Mouse (Mus musculus): Measurements from ENCODE around the gene Epn2. TPM values are rescaled to one million over a fixed set of nuclear protein-coding genes. Genes with fewer than 3 reads are reported as not detected.

The Epn2 gene
- polyA plus RNA-seq, 1 experiment = 9.3 TPM

GRCm38 (mm10) chr11:61614401-61614800 lies 34.9 kb upstream of the Epn2 start:
- no peak for DNase-seq (ENCODE audit: low read depth in 1 of 2, low spot score in 2 of 2)
- Histone ChIP-seq H3K27ac (ENCODE audit: insufficient read depth, low read length) (no peak overlapping the region), H3K27me3 (ENCODE audit: control insufficient read depth, insufficient read depth, low read length) (peaks cover 6% of the 10 kb centered on the region; the same call in 1 of the 2 replicates), H3K4me3 (ENCODE audit: extremely low read depth, insufficient read depth, insufficient read length) (no peak overlapping the region), H3K36me3 (ENCODE audit: control insufficient read depth, insufficient read depth, low read length) (no peaks in the 10 kb centered on the region), H3K4me1 (ENCODE audit: control insufficient read depth, insufficient read depth, insufficient read length) (no peaks in the 10 kb centered on the region)
- WGBS = 41% methylated on average over 5 of the region's 5 CpGs
- no peak for TF ChIP-seq CTCF (IDR thresholded peaks at IDR 0.05; ENCODE audit: extremely low read depth, insufficient read depth, insufficient read length, insufficient replicate concordance)
- no peak for TF ChIP-seq POLR2A (IDR thresholded peaks at IDR 0.05; ENCODE audit: low read depth, low read length)

GRCm38 (mm10) chr11:61612116-61612635 lies 32.7 kb upstream of the Epn2 start:
- Histone ChIP-seq H3K36me3 (ENCODE audit: control insufficient read depth, insufficient read depth, low read length) (no peaks in the 10 kb centered on the region), H3K4me1 (ENCODE audit: control insufficient read depth, insufficient read depth, insufficient read length) (no peaks in the 10 kb centered on the region), H3K27me3 (ENCODE audit: control insufficient read depth, insufficient read depth, low read length) (0 out of 2 replicates have a peak, but pooled peaks cover 4% of the 10 kb centered on the region), H3K27ac (ENCODE audit: insufficient read depth, low read length) (no peak overlapping the region), H3K4me3 (ENCODE audit: extremely low read depth, insufficient read depth, insufficient read length) (no peak overlapping the region)
- 89% methylated on average over 4 of the region's 4 CpGs for WGBS
- TF ChIP-seq CTCF (IDR thresholded peaks at IDR 0.05; ENCODE audit: extremely low read depth, insufficient read depth, insufficient read length, insufficient replicate concordance) (no peak), POLR2A (IDR thresholded peaks at IDR 0.05; ENCODE audit: low read depth, low read length) (no peak)
- no peak for DNase-seq (ENCODE audit: low read depth in 1 of 2, low spot score in 2 of 2)

GRCm38 (mm10) chr11:61611197-61611596 lies 31.7 kb upstream of the Epn2 start:
- H3K36me3 ChIP-seq (ENCODE audit: control insufficient read depth, insufficient read depth, low read length) = no peaks in the 10 kb centered on the region
- DNase-seq (ENCODE audit: low read depth in 1 of 2, low spot score in 2 of 2) = no peak
- no peak overlapping the region for H3K4me3 ChIP-seq (ENCODE audit: extremely low read depth, insufficient read depth, insufficient read length)
- H3K27ac ChIP-seq (ENCODE audit: insufficient read depth, low read length) = no peak overlapping the region
- no peaks in the 10 kb centered on the region for H3K4me1 ChIP-seq (ENCODE audit: control insufficient read depth, insufficient read depth, insufficient read length)
- H3K27me3 ChIP-seq (ENCODE audit: control insufficient read depth, insufficient read depth, low read length) = 0 out of 2 replicates have a peak, but pooled peaks cover 4% of the 10 kb centered on the region
- TF ChIP-seq POLR2A (IDR thresholded peaks at IDR 0.05; ENCODE audit: low read depth, low read length) (no peak), CTCF (IDR thresholded peaks at IDR 0.05; ENCODE audit: extremely low read depth, insufficient read depth, insufficient read length, insufficient replicate concordance) (no peak)
- 77% methylated on average over 3 of the region's 3 CpGs for WGBS

DNA sequence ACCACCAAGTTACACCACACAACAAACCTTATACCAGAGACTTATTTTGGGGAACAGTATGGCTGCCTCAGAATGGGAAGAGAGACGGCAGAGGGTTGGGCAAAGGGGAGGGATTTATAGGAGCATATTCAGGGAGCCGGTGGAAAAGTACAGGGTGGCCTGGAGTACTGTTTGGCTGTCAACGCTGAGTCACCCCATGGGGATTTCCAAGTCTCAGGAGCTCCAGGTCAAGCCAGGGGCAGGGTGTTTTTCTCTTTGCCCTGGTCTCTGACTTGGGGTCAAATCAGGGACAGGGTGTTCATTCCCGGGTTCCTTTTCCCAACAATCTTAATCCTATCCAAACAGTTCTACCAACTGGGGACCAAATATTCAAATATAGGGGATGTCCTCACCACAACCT lies 28.6 kb upstream of the Epn2 start:
- 73% methylated on average over 4 of the region's 4 CpGs for WGBS
- TF ChIP-seq POLR2A (IDR thresholded peaks at IDR 0.05; ENCODE audit: low read depth, low read length) (no peak), CTCF (IDR thresholded peaks at IDR 0.05; ENCODE audit: extremely low read depth, insufficient read depth, insufficient read length, insufficient replicate concordance) (no peak)
- no peak for DNase-seq (ENCODE audit: low read depth in 1 of 2, low spot score in 2 of 2)

DNA sequence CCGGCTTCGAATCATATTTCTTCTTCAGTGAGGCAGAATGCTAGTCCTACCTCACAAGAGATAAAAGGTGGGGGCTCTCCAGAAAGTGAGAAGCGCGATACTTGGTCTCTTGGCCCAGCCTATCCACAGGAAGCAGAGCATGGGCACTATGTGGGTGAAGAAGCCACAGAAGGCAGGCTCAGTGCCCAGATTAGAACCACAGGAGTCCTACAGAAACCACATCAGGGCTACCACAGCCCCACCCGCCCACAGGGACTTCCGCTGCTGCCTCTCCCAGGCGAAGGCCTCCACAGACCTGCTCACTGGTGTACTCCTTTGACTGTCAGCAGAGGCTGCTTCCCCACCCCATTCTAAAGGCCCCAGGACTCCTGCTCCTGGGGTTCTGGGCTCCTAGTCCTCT lies 23.2 kb upstream of the Epn2 start:
- Histone ChIP-seq H3K27me3 (ENCODE audit: control insufficient read depth, insufficient read depth, low read length) (no peaks in the 10 kb centered on the region), H3K4me1 (ENCODE audit: control insufficient read depth, insufficient read depth, insufficient read length) (peaks cover 2% of the 10 kb centered on the region; the same call in 1 of the 2 replicates), H3K27ac (ENCODE audit: insufficient read depth, low read length) (no peak overlapping the region), H3K4me3 (ENCODE audit: extremely low read depth, insufficient read depth, insufficient read length) (no peak overlapping the region), H3K36me3 (ENCODE audit: control insufficient read depth, insufficient read depth, low read length) (no peaks in the 10 kb centered on the region)
- 17% methylated on average over 7 of the region's 7 CpGs for WGBS
- peak; percentile 55 to 77 for DNase-seq (ENCODE audit: low read depth in 1 of 2, low spot score in 2 of 2)
- no peak for TF ChIP-seq POLR2A (IDR thresholded peaks at IDR 0.05; ENCODE audit: low read depth, low read length)
- TF ChIP-seq CTCF (IDR thresholded peaks at IDR 0.05; ENCODE audit: extremely low read depth, insufficient read depth, insufficient read length, insufficient replicate concordance) = no peak

More for the DNA sequence above, 28.6 kb upstream of the Epn2 start:
- Histone ChIP-seq H3K4me3 (ENCODE audit: extremely low read depth, insufficient read depth, insufficient read length) (no peak overlapping the region), H3K4me1 (ENCODE audit: control insufficient read depth, insufficient read depth, insufficient read length) (peaks cover 2% of the 10 kb centered on the region; the same call in 1 of the 2 replicates), H3K27ac (ENCODE audit: insufficient read depth, low read length) (no peak overlapping the region), H3K27me3 (ENCODE audit: control insufficient read depth, insufficient read depth, low read length) (0 out of 2 replicates have a peak, but pooled peaks cover 4% of the 10 kb centered on the region), H3K36me3 (ENCODE audit: control insufficient read depth, insufficient read depth, low read length) (no peaks in the 10 kb centered on the region)

- WGBS = 46% methylated on average over 3 of the region's 3 CpGs
- no peak for DNase-seq (ENCODE audit: low read depth in 1 of 2, low spot score in 2 of 2)
- H3K4me1 ChIP-seq (ENCODE audit: control insufficient read depth, insufficient read depth, insufficient read length) = peaks cover 2% of the 10 kb centered on the region; the same call in 1 of the 2 replicates
- H3K27me3 ChIP-seq (ENCODE audit: control insufficient read depth, insufficient read depth, low read length) = no peaks in the 10 kb centered on the region
- H3K27ac ChIP-seq (ENCODE audit: insufficient read depth, low read length) = no peak overlapping the region
- H3K36me3 ChIP-seq (ENCODE audit: control insufficient read depth, insufficient read depth, low read length) = no peaks in the 10 kb centered on the region
- TF ChIP-seq CTCF (IDR thresholded peaks at IDR 0.05; ENCODE audit: extremely low read depth, insufficient read depth, insufficient read length, insufficient replicate concordance) = no peak
- no peak for TF ChIP-seq POLR2A (IDR thresholded peaks at IDR 0.05; ENCODE audit: low read depth, low read length)
- H3K4me3 ChIP-seq (ENCODE audit: extremely low read depth, insufficient read depth, insufficient read length) = no peak overlapping the region
Measured at GRCm38 (mm10) chr11:61601465-61601864, 22.0 kb upstream of the Epn2 start.

- no peak for TF ChIP-seq CTCF (IDR thresholded peaks at IDR 0.05; ENCODE audit: extremely low read depth, insufficient read depth, insufficient read length, insufficient replicate concordance)
- no peak for TF ChIP-seq POLR2A (IDR thresholded peaks at IDR 0.05; ENCODE audit: low read depth, low read length)
- Histone ChIP-seq H3K27ac (ENCODE audit: insufficient read depth, low read length) (no peak overlapping the region), H3K36me3 (ENCODE audit: control insufficient read depth, insufficient read depth, low read length) (no peaks in the 10 kb centered on the region), H3K27me3 (ENCODE audit: control insufficient read depth, insufficient read depth, low read length) (no peaks in the 10 kb centered on the region), H3K4me1 (ENCODE audit: control insufficient read depth, insufficient read depth, insufficient read length) (peaks cover under 1% of the 10 kb centered on the region; the same call in 1 of the 2 replicates), H3K4me3 (ENCODE audit: extremely low read depth, insufficient read depth, insufficient read length) (no peak overlapping the region)
- 54% methylated on average over 6 of the region's 6 CpGs for WGBS
- DNase-seq (ENCODE audit: low read depth in 1 of 2, low spot score in 2 of 2) = no peak
Measured at GRCm38 (mm10) chr11:61598367-61598766, 18.9 kb upstream of the Epn2 start.
